26 mouse cellular contexts compared by ENCODE assay signal in genomic region chr11:69202469-69203230, GRCm38 (mm10). TPM values are rescaled to one million over a fixed set of nuclear protein-coding genes. Genes with fewer than 3 reads are reported as not detected.
DNase-seq lines count a peak whose midpoint lies in the region; ATAC-seq lines count a peak whose summit lies in the region.
"Had no signal": no experiment of that assay in that cellular context is flagged by ENCODE, and none has a peak within 500 bp of the region (broad histone marks: within the 10 kb centered on the region; RNA-seq: fewer than 3 reads in every experiment).

No protein-coding gene starts in this region.

- ATAC-seq in heart, embryonic 12.5 days (ENCODE audit: insufficient number of reproducible peaks, low FRiP score) = no peak
- peak; percentile 50 for ATAC-seq in common myeloid progenitor, adult 5-6 weeks (replicated peaks; ENCODE audit: low read depth, poor library complexity, severe bottlenecking)
- ATAC-seq in megakaryocyte-erythroid progenitor cell, adult 5-6 weeks (replicated peaks; ENCODE audit: low FRiP score, low TSS enrichment, poor library complexity, severe bottlenecking) = peak; percentile 68; the same call in 1 of the 2 replicates
- ATAC-seq: forebrain, embryonic 15.5 days; intestine, embryonic 16.5 days had no signal

- H3K27me3 ChIP-seq in heart, embryonic 10.5 days (ENCODE audit: insufficient read depth, poor library complexity, severe bottlenecking) = peaks cover 48% of the 10 kb centered on the region
- peaks cover 36% of the 10 kb centered on the region for H3K27me3 ChIP-seq in heart, embryonic 12.5 days (replicated peaks)

- H3K4me2 ChIP-seq in heart, embryonic 12.5 days = no peak overlapping the region
- H3K4me2 ChIP-seq: forebrain, embryonic 15.5 days; heart, embryonic 13.5 days; hindbrain, embryonic 15.5 days had no signal

- no peak overlapping the region for H3K4me3 ChIP-seq in heart, embryonic 10.5 days
- no peak overlapping the region for H3K4me3 ChIP-seq in heart, embryonic 12.5 days
- H3K4me3 ChIP-seq: embryonic facial prominence, embryonic 10.5 days; erythroblast, embryonic 14.5 days; forebrain, embryonic 10.5 days; forebrain, embryonic 15.5 days; heart, embryonic 13.5 days; hindbrain, embryonic 15.5 days had no signal

- WGBS in heart, embryonic 10.5 days = 73% methylated on average over 13 of the region's 13 CpGs
- 66% methylated on average over 13 of the region's 13 CpGs for WGBS in heart, embryonic 12.5 days

- no peaks in the 10 kb centered on the region for H3K36me3 ChIP-seq in heart, embryonic 10.5 days
- H3K36me3 ChIP-seq in heart, embryonic 12.5 days = no peaks in the 10 kb centered on the region
- H3K36me3 ChIP-seq: embryonic facial prominence, embryonic 10.5 days; forebrain, embryonic 10.5 days; forebrain, embryonic 15.5 days; heart, embryonic 13.5 days; hindbrain, embryonic 15.5 days had no signal

- intact Hi-C loops in gastrocnemius, postnatal 36 days (cut with DNase I) = no loop called here

- no peaks in the 10 kb centered on the region for H3K9me3 ChIP-seq in heart, embryonic 10.5 days
- no peaks in the 10 kb centered on the region for H3K9me3 ChIP-seq in heart, embryonic 12.5 days (replicated peaks)
- H3K9me3 ChIP-seq: embryonic facial prominence, embryonic 10.5 days; forebrain, embryonic 10.5 days; forebrain, embryonic 15.5 days; heart, embryonic 13.5 days; hindbrain, embryonic 15.5 days had no signal

- no peak overlapping the region for H3K9ac ChIP-seq in heart, embryonic 12.5 days
- H3K9ac ChIP-seq: forebrain, embryonic 15.5 days; heart, embryonic 13.5 days; hindbrain, embryonic 15.5 days had no signal

- H3K27ac ChIP-seq in heart, embryonic 10.5 days = no peak overlapping the region
- no peak overlapping the region for H3K27ac ChIP-seq in heart, embryonic 12.5 days (ENCODE audit: poor library complexity, severe bottlenecking)
- H3K27ac ChIP-seq: embryonic facial prominence, embryonic 10.5 days; forebrain, embryonic 10.5 days; forebrain, embryonic 15.5 days; heart, embryonic 13.5 days; hindbrain, embryonic 15.5 days had no signal

- H3K4me1 ChIP-seq in heart, embryonic 10.5 days = peaks cover 17% of the 10 kb centered on the region
- H3K4me1 ChIP-seq in heart, embryonic 12.5 days (replicated peaks) = peaks cover 7% of the 10 kb centered on the region
- H3K4me1 ChIP-seq: hindbrain, embryonic 15.5 days had no signal

- DNase-seq in heart, embryonic 10.5 days (ENCODE audit: low spot score) = peak; percentile 41
- no peak for DNase-seq in gastrocnemius, postnatal 36 days
- no peak for DNase-seq in cerebellum, postnatal 36 days
- DNase-seq in gastrocnemius, adult 18-20 months (ENCODE audit: low spot score) = no peak
- DNase-seq: adrenal gland, postnatal 14 days; cerebellum, adult 11-12 months; cerebellum, adult 9-10 months; cerebellum, postnatal 25 days; gastrocnemius, postnatal 10 days; heart, adult 18-20 months; heart, postnatal 36 days had no signal

RNA-seq across cellular contexts. Expression of gene Alox8, which starts 5.0 kb away (rescaled TPM):
- 1.1 and 1.2 TPM in 2 replicates for polyA plus RNA-seq in heart, embryonic 10.5 days (2016; fragmentation: Nextera tagmentation; extraction: Ambion mirVana)
- polyA plus RNA-seq in heart, embryonic 12.5 days (2016; fragmentation: Nextera tagmentation; extraction: Ambion mirVana) = 1.2 and 1.4 TPM in 2 replicates
- not detected in 2 replicates for total RNA-seq in common myeloid progenitor, adult 5-6 weeks (2017)
- not detected in 2 replicates for total RNA-seq in megakaryocyte-erythroid progenitor cell, adult 5-6 weeks (2014; fragmentation: Nextera tagmentation)
- total RNA-seq in megakaryocyte-erythroid progenitor cell, adult 5-6 weeks (2017) = not detected in 2 replicates
- total RNA-seq in gastrocnemius, postnatal 36 days (2021) = not detected
- total RNA-seq in gastrocnemius, adult 18-20 months (2021) = not detected
- total RNA-seq: adrenal gland, adult 18-20 months; adrenal gland, postnatal 14 days had no signal
- polyA plus RNA-seq: embryonic facial prominence, embryonic 14.5 days; erythroblast, embryonic 14.5 days; hindbrain, embryonic 11.5 days had no signal

RNA-seq across cellular contexts. Expression of gene Gucy2e, which starts 34.2 kb away (rescaled TPM):
- 0.24 and 0.46 TPM in 2 replicates for polyA plus RNA-seq in heart, embryonic 10.5 days (2016; fragmentation: Nextera tagmentation; extraction: Ambion mirVana)
- polyA plus RNA-seq in heart, embryonic 12.5 days (2016; fragmentation: Nextera tagmentation; extraction: Ambion mirVana) = 0.15 and 0.17 TPM in 2 replicates
- 0.14 TPM in 1 of 2 replicates, not detected in the other for total RNA-seq in common myeloid progenitor, adult 5-6 weeks (2017)
- not detected in 2 replicates for total RNA-seq in megakaryocyte-erythroid progenitor cell, adult 5-6 weeks (2014; fragmentation: Nextera tagmentation)
- total RNA-seq in megakaryocyte-erythroid progenitor cell, adult 5-6 weeks (2017) = not detected in 2 replicates
- not detected for total RNA-seq in gastrocnemius, postnatal 36 days (2021)
- not detected for total RNA-seq in gastrocnemius, adult 18-20 months (2021)
- total RNA-seq: adrenal gland, postnatal 14 days; gastrocnemius, postnatal 10 days had no signal
- polyA plus RNA-seq: embryonic facial prominence, embryonic 10.5 days; erythroblast, embryonic 14.5 days; hindbrain, embryonic 11.5 days had no signal

RNA-seq across cellular contexts. Expression of gene Alox12b, which starts 45.9 kb away (rescaled TPM):
- polyA plus RNA-seq in heart, embryonic 10.5 days (2016; fragmentation: Nextera tagmentation; extraction: Ambion mirVana) = not detected in 2 replicates
- not detected in 2 replicates for polyA plus RNA-seq in heart, embryonic 12.5 days (2016; fragmentation: Nextera tagmentation; extraction: Ambion mirVana)
- total RNA-seq in common myeloid progenitor, adult 5-6 weeks (2017) = not detected in 2 replicates
- not detected in 2 replicates for total RNA-seq in megakaryocyte-erythroid progenitor cell, adult 5-6 weeks (2014; fragmentation: Nextera tagmentation)
- not detected in 2 replicates for total RNA-seq in megakaryocyte-erythroid progenitor cell, adult 5-6 weeks (2017)
- not detected for total RNA-seq in gastrocnemius, postnatal 36 days (2021)
- not detected for total RNA-seq in gastrocnemius, adult 18-20 months (2021)
- total RNA-seq: adrenal gland, adult 18-20 months; adrenal gland, postnatal 14 days; CH12.LX; gastrocnemius, postnatal 10 days; heart, adult 18-20 months; heart, postnatal 36 days had no signal
- polyA plus RNA-seq: erythroblast, embryonic 14.5 days; forebrain, embryonic 15.5 days; heart, embryonic 13.5 days; heart, postnatal 0 days had no signal
